Mouse (Mus musculus) cerebellum, adult 9-10 months (tissue): ENCODE measurements around the gene Polr2a.
"Not testable (repeated sequence)": the region's sequence is repeated elsewhere in the genome, so short reads cannot be mapped to it uniquely, and the experiment has no call there.

Experiments
- DNase-seq: peaks from one replicate; pipeline ENCODE4 v3.0.0; 2022

Polr2a gene

GRCm38 (mm10) chr11:69703814-69704612 lies 54.4 kb downstream of the Polr2a start:
- DNase-seq: peak; percentile 26

- not testable (repeated sequence) for DNase-seq
Measured at GRCm38 (mm10) chr11:69703381-69703780, 55.1 kb downstream of the Polr2a start.

- not testable (repeated sequence) for DNase-seq
Measured at GRCm38 (mm10) chr11:69702886-69703285, 55.6 kb downstream of the Polr2a start.

- peak; percentile 18 for DNase-seq
Measured at GRCm38 (mm10) chr11:69699595-69699994, 58.8 kb downstream of the Polr2a start.

- peak; percentile 28 for DNase-seq
Measured at GRCm38 (mm10) chr11:69698574-69698973, 59.9 kb downstream of the Polr2a start.

GRCm38 (mm10) chr11:69697396-69697795 lies 61.0 kb downstream of the Polr2a start:
- DNase-seq: peak; percentile 23

GRCm38 (mm10) chr11:69695361-69696181 lies 62.9 kb downstream of the Polr2a start, which contains the start of the genes Tnfsf12 and Tnfsfm13:
Gene Tnfsf12, minus strand, starts transcription at chr11:69695849.
Gene Tnfsfm13, minus strand, starts transcription at chr11:69696098.
- peak; percentile 74 for DNase-seq

GRCm38 (mm10) chr11:69695046-69695360 lies 63.4 kb downstream of the Polr2a start:
- no peak for DNase-seq

- no peak for DNase-seq
Measured at GRCm38 (mm10) chr11:69693421-69693965, 64.9 kb downstream of the Polr2a start.

GRCm38 (mm10) chr11:69692863-69693262 lies 65.6 kb downstream of the Polr2a start:
- no peak for DNase-seq

- DNase-seq: no peak
Measured at GRCm38 (mm10) chr11:69692196-69692811, 66.1 kb downstream of the Polr2a start.

- no peak for DNase-seq
Measured at GRCm38 (mm10) chr11:69689891-69690290, 68.5 kb downstream of the Polr2a start.

- DNase-seq: no peak
Measured at GRCm38 (mm10) chr11:69687061-69687460, 71.4 kb downstream of the Polr2a start.

- DNase-seq: peak; percentile 83
Measured at GRCm38 (mm10) chr11:69686377-69686776, 72.1 kb downstream of the Polr2a start.

GRCm38 (mm10) chr11:69685526-69686148 lies 72.8 kb downstream of the Polr2a start, which contains the start of gene Tnfsf13:
Gene Tnfsf13, minus strand, starts transcription at chr11:69685784.
- peak; percentile 94 for DNase-seq

- no peak for DNase-seq
Measured at GRCm38 (mm10) chr11:69684936-69685335, 73.5 kb downstream of the Polr2a start.

- DNase-seq: no peak
Measured at GRCm38 (mm10) chr11:69684128-69684745, 74.2 kb downstream of the Polr2a start.
